12 mouse cellular contexts compared by ENCODE assay signal in genomic region chr1:194160761-194161461, GRCm38 (mm10).
DNase-seq lines count a peak whose midpoint lies in the region; ATAC-seq and TF ChIP-seq lines count a peak whose summit lies in the region.
"Had no signal": no experiment of that assay in that cellular context is flagged by ENCODE, and none has a peak within 500 bp of the region (broad histone marks: within the 10 kb centered on the region; RNA-seq: fewer than 3 reads in every experiment).

No protein-coding gene starts in this region.

- no peaks in the 10 kb centered on the region for H3K36me3 ChIP-seq in hindbrain, embryonic 12.5 days
- no peaks in the 10 kb centered on the region for H3K36me3 ChIP-seq in midbrain, embryonic 10.5 days
- no peaks in the 10 kb centered on the region for H3K36me3 ChIP-seq in intestine, postnatal 0 days (ENCODE audit: control insufficient read depth, insufficient read depth)
- H3K36me3 ChIP-seq: limb, embryonic 13.5 days had no signal

- no peak overlapping the region for H3K4me3 ChIP-seq in hindbrain, embryonic 12.5 days
- no peak overlapping the region for H3K4me3 ChIP-seq in midbrain, embryonic 10.5 days
- no peak overlapping the region for H3K4me3 ChIP-seq in intestine, postnatal 0 days (ENCODE audit: low read depth, low read length)
- H3K4me3 ChIP-seq in lung, adult 2 months (replicated peaks; ENCODE audit: extremely low read depth, low read depth, low read length): no peak overlapping the region
- H3K4me3 ChIP-seq: limb, embryonic 13.5 days had no signal

- H3K4me2 ChIP-seq in hindbrain, embryonic 12.5 days (replicated peaks): peak overlapping the region; percentile 29; the same call in 1 of the 2 replicates
- no peak overlapping the region for H3K4me2 ChIP-seq in intestine, postnatal 0 days (replicated peaks; ENCODE audit: low read depth)
- H3K4me2 ChIP-seq: limb, embryonic 13.5 days had no signal

- no peak for TF ChIP-seq POLR2A in lung, adult 2 months (IDR thresholded peaks at IDR 0.05; ENCODE audit: borderline replicate concordance, extremely low read depth, low read depth, low read length)

- peak; percentile 3 for DNase-seq in right cerebral cortex, adult 18-20 months
- no peak for DNase-seq in right cerebral cortex, postnatal 36 days (ENCODE audit: low spot score in 2 of 2)
- peak; percentile 18 for DNase-seq in midbrain, embryonic 10.5 days (ENCODE audit: low spot score)
- DNase-seq in right cerebral cortex, postnatal 4 days: peak; percentile 15
- DNase-seq in lung, adult 2 months: no peak
- DNase-seq in heart, postnatal 4 days: no peak
- DNase-seq: kidney, adult 11 months; thymus, postnatal 14 days had no signal

- H3K27ac ChIP-seq in hindbrain, embryonic 12.5 days: peak overlapping the region; percentile 67
- H3K27ac ChIP-seq in midbrain, embryonic 10.5 days (replicated peaks): peak overlapping the region; percentile 58
- H3K27ac ChIP-seq in intestine, postnatal 0 days (ENCODE audit: low read depth, low read length): no peak overlapping the region
- H3K27ac ChIP-seq: limb, embryonic 13.5 days had no signal

- ATAC-seq in hindbrain, embryonic 12.5 days (ENCODE audit: low FRiP score): peak; percentile 88
- ATAC-seq in intestine, postnatal 0 days: no peak

- no peak for TF ChIP-seq CTCF in intestine, postnatal 0 days (IDR thresholded peaks at IDR 0.05; ENCODE audit: low read depth)
- TF ChIP-seq CTCF in lung, adult 2 months (IDR thresholded peaks at IDR 0.05; ENCODE audit: insufficient read depth, low read length): no peak

- no peak overlapping the region for H3K9ac ChIP-seq in hindbrain, embryonic 12.5 days
- H3K9ac ChIP-seq in intestine, postnatal 0 days (ENCODE audit: low read depth, low read length): no peak overlapping the region
- H3K9ac ChIP-seq: limb, embryonic 13.5 days had no signal

- H3K4me1 ChIP-seq in hindbrain, embryonic 12.5 days: peaks cover 7% of the 10 kb centered on the region
- peaks cover 12% of the 10 kb centered on the region for H3K4me1 ChIP-seq in midbrain, embryonic 10.5 days
- no peaks in the 10 kb centered on the region for H3K4me1 ChIP-seq in intestine, postnatal 0 days (replicated peaks; ENCODE audit: control insufficient read depth, insufficient read depth, low read length)
- H3K4me1 ChIP-seq in lung, adult 2 months (ENCODE audit: control insufficient read depth, insufficient read depth, low read length): no peaks in the 10 kb centered on the region
- H3K4me1 ChIP-seq: limb, embryonic 13.5 days had no signal

- H3K9me3 ChIP-seq in hindbrain, embryonic 12.5 days (replicated peaks): no peaks in the 10 kb centered on the region
- no peaks in the 10 kb centered on the region for H3K9me3 ChIP-seq in midbrain, embryonic 10.5 days (replicated peaks)
- H3K9me3 ChIP-seq in intestine, postnatal 0 days (ENCODE audit: control insufficient read depth): no peaks in the 10 kb centered on the region
- H3K9me3 ChIP-seq: limb, embryonic 13.5 days had no signal

- WGBS in hindbrain, embryonic 12.5 days: 25% methylated on average over 8 of the region's 8 CpGs
- 48% methylated on average over 8 of the region's 8 CpGs for WGBS in midbrain, embryonic 10.5 days
- 60% methylated on average over 8 of the region's 8 CpGs for WGBS in intestine, postnatal 0 days
- 60% methylated on average over 8 of the region's 8 CpGs for WGBS in lung, adult 2 months

- H3K27me3 ChIP-seq in hindbrain, embryonic 12.5 days: no peaks in the 10 kb centered on the region
- H3K27me3 ChIP-seq in midbrain, embryonic 10.5 days (ENCODE audit: low read depth, poor library complexity, severe bottlenecking): no peaks in the 10 kb centered on the region
- H3K27me3 ChIP-seq in intestine, postnatal 0 days (replicated peaks; ENCODE audit: control insufficient read depth, insufficient read depth, low read length): no peaks in the 10 kb centered on the region
- H3K27me3 ChIP-seq: CH12.LX; limb, embryonic 13.5 days had no signal

Comparison
In these comparisons a context has a peak if more than half of its experiments do, and no peak if none do; other contexts are left out.
1. DNase-seq: peak in right cerebral cortex, adult 18-20 months (single experiment), midbrain, embryonic 10.5 days (single experiment) and right cerebral cortex, postnatal 4 days (single experiment); none in right cerebral cortex, postnatal 36 days (0 of 2), lung, adult 2 months (single experiment) and heart, postnatal 4 days (single experiment).